Mouse (Mus musculus) cerebellum, postnatal 25 days (tissue): ENCODE measurements around the gene Gin1.

Experiments used
- DNase-seq, 2 experiments: peaks; one replicate each; pipeline ENCODE4 v3.0.0; 2021; ENCODE audit warnings: mixed read lengths in 2 of 2

Gene Gin1

GRCm38 (mm10) chr1:97788490-97788889 is 18.5 kb downstream of the Gin1 start:
- DNase-seq = no peak

GRCm38 (mm10) chr1:97794110-97794509 is 24.1 kb downstream of the Gin1 start:
- DNase-seq = no peak

GRCm38 (mm10) chr1:97795936-97796335 is 26.0 kb downstream of the Gin1 start:
- no peak for DNase-seq

- DNase-seq = no peak
Measured at GRCm38 (mm10) chr1:97802207-97802902, 32.4 kb downstream of the Gin1 start.

- no peak for DNase-seq
Measured at GRCm38 (mm10) chr1:97804520-97804919, 34.5 kb downstream of the Gin1 start.

GRCm38 (mm10) chr1:97809255-97809912 is 39.4 kb downstream of the Gin1 start:
- no peak for DNase-seq

- no peak for DNase-seq
Measured at GRCm38 (mm10) chr1:97821282-97821681, 51.3 kb downstream of the Gin1 start.

- no peak for DNase-seq
Measured at GRCm38 (mm10) chr1:97822203-97822602, 52.2 kb downstream of the Gin1 start.

- DNase-seq = no peak
Measured at GRCm38 (mm10) chr1:97822904-97823303, 52.9 kb downstream of the Gin1 start.

GRCm38 (mm10) chr1:97827566-97827965 is 57.6 kb downstream of the Gin1 start:
- no peak for DNase-seq

- no peak for DNase-seq
Measured at GRCm38 (mm10) chr1:97828087-97828486, 58.1 kb downstream of the Gin1 start.

GRCm38 (mm10) chr1:97833466-97834353 is 63.7 kb downstream of the Gin1 start:
- peak; percentile 37 to 69 for DNase-seq

- no peak for DNase-seq
Measured at GRCm38 (mm10) chr1:97834354-97834822, 64.4 kb downstream of the Gin1 start.
